Mouse (Mus musculus) adipocyte (in vitro differentiated cells): Measurements from ENCODE around the gene Kcnh1.

Experiments
- DNase-seq: peaks from one replicate; pipeline ENCODE4 v3.0.0-alpha.2; 2016; ENCODE audit warnings: low spot score

Gene Kcnh1

DNA sequence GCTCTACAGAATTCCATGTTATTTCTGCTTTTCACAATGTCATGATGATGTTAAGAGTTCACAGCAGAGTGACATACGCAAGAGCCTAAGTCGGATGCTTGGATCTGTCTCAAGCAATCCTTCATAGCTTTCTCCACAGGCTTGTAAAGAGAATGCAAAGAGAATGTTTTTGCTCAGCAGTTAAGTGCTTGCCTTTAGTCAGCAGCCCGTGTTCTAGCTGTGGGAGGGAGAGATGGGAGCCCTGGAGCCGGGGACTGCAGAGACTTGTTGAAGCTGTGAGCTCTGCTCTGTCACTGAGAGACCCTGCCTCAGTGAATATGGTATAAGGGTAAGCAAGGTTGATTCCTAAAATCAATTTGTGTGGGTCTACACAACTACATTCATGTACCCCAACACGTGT is 78.3 kb downstream of the Kcnh1 start:
- no peak for DNase-seq

DNA sequence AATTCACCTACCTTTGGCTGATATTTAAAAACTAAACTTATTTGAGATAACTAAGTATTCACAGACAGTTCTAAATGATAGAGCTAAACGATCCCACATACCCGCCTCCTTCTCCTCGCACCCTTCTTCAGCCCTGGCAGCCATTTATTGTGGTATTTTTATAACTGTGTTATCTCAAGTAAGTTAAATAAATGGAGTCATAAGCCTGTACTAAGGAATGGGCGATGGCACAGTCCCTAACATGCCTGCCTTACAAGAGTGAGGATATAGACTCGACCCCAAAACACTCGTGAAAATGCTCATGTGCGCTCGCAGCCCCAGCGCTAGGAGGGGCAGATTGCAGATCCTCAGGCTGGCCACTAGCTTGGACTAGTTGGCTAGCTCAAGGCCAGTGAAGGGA is 79.3 kb downstream of the Kcnh1 start:
- DNase-seq: no peak

DNA sequence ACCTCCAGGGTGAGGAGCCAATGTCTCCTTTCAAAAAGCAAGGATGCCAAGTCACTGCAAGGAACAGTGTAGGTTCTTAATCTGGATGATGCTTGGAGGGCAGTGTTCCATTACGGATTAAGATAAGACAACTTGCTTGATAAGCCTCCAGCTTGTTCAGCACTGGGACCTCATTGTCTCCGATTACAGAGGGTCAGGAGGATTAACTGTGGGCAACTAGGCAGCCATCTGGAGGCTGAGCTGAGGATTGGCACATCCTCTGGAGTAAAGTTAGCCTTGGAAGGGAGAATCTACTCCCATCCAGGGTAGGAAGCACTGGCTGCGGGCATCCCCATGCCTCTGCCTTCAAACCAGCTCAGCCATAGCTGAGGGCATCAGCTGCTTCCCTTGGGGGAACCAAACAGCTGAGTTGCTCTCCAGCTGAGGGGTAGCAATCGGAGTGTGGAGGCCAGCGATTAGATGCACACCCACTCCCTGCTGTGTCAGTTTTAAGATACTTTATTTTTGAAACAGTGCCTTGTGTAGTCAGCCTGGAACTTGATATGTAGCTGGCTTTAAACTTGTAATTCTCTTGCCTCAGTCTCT is 87.3 kb downstream of the Kcnh1 start:
- no peak for DNase-seq

DNA sequence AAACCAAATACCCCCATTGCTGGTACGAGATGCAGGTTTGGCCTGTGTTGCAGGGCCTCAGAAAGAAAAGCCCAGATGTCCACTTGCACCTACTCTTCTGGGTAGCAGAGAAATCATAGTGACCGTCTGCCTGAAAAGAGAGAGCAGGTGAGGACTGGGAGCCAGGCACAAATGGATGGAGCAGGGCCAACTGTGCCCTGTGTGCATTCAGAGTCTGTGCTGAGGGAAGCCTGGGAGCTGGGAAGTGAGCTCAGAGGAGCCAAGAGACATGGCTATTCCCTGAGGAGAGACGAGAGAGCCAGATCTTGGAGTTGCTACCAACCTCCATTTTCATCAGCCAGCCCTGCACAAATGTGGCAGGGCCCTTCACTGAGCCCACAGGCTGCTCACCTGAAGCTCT is 93.8 kb downstream of the Kcnh1 start:
- DNase-seq: no peak

DNA sequence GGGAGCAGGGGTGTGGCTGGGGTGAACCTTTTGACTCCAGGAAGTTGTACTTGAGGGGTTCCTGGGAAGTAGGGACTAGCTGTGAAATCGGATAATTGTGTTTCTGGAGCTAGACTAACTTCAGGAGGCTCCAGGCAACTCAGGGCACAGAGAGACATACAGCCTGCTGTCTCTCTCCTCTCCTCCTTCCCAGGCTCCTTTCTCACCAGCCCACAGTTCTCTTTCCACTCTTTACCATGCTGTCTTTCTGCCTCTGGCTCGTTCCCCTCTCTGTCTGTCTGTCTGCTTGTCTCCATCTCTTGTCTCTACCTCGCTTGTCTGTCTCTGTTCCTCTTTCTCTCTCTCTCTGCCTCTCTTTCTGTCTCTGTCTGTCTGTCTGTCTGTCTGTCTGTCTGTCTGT is 94.4 kb downstream of the Kcnh1 start:
- DNase-seq: no peak

DNA sequence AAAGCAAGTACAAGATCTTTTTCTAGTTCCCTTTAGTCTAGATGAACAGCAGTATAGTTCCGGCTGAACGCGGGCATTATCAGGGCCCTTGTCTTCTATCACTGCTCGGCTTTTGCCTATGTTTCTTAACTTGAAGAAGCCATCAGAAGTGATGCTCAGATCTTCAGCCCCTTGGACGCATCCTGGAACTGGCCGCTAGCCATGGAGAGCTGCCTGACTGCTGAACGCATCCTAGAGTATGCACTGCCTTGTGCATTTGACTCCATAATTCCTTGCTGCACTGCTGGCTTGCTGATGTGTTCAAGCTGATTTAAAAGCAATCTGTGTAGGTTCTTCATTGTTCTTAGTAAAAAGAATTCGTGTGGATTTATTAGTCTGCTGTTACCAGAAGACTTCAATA is 97.9 kb downstream of the Kcnh1 start:
- no peak for DNase-seq

DNA sequence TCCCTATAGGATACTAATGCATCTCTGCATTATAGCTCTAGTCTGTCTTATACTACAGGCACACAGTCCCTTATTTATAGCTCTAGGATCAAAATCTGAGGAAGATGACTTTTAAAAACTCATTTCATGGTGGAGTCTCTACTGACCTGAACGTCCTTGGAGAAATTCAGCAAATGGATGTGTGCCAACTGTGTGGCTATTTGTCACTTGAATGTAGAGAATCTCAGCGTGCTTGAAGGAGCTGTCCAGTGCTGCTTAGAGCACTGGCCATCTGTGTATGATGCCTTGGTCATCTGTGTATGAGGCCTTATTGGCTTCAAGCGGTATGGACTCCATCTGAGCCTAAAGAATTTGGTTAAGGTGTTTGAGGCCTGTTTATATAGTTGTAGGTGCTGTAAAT is 100.7 kb downstream of the Kcnh1 start:
- no peak for DNase-seq

DNA sequence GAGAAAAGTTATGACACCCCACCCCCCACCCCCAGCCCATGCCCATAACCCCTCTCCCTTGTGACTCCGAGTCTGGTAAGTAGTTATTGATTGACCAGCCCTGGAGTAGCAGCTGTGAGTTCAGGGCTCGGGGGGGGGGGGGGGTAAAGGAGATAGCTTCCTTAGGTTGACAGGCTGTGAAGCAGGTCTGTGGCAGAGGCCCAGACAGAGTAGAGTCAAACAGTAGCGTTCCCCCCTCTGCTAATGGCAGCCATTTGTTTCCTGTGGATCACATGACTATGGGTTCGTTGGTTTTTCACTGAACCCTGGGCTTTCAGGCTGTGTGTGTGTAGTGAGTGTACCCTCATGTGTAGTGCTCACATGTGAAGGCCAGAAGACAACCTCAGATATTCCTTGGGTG is 102.8 kb downstream of the Kcnh1 start:
- no peak for DNase-seq

DNA sequence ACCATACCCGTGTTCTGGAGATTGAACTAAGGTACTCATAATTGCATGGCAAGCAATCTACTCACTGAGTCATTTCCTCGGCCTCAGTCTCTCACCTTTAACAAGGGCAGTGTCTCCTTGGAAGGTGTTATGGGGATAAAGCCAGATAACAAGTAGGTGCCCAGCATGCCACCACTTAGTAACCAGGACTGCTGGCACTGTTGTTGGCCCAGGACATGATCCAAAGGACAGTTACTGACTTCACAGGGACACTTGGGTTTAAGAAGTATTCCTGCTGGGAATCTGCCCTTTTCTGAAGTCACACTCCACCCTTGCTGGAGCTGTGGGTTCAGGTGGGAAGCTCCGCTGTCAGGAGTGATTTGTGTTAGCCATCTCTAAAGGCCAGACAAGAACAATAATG is 103.3 kb downstream of the Kcnh1 start:
- no peak for DNase-seq

DNA sequence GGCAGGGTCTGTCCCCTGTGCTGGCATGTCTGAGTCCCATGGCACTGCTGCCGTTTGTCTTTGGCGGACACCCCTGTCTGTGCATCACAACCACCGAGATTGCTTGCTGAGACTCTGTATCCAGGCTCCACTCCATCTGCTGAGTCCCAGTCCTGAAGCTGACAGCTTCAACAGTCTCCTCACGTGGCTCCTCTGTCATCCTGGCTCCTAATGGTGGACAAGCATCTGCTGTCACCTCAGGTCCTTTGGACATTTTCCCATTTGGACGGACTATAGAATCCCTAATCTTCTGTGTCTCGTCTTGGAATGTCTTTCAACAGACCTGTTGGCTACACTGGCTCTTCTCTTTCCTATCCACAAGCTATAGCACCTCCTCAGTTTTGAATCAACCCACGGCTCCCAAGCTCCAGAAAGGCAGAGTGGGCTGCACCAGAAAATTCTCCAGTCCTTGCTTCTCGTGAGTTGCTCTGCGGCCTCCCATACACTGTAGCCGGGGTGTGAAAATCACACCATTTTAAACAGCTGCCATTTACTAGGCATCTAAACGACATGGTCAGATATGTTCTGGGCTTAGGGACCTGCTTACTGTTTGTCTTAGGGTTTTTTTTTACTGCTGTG is 104.8 kb downstream of the Kcnh1 start:
- DNase-seq: no peak

DNA sequence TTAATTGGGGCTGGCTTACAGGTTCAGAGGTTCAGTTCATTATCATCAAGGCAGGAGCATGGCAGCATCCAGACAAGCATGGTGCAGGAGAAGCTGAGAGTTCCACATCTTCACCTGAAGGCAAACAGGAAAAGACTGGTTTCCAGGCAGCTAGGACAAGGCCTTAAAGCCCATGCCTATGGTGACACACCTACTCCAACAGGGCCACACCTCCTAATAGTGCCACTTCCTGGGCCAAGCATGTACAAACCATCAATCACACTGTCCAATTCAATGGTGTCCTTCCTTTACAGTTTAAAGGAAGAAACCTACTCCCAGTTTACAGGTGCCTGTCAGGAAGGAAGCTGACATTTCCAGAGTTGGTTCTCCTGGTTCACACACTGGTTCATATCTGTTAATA is 105.3 kb downstream of the Kcnh1 start:
- no peak for DNase-seq

DNA sequence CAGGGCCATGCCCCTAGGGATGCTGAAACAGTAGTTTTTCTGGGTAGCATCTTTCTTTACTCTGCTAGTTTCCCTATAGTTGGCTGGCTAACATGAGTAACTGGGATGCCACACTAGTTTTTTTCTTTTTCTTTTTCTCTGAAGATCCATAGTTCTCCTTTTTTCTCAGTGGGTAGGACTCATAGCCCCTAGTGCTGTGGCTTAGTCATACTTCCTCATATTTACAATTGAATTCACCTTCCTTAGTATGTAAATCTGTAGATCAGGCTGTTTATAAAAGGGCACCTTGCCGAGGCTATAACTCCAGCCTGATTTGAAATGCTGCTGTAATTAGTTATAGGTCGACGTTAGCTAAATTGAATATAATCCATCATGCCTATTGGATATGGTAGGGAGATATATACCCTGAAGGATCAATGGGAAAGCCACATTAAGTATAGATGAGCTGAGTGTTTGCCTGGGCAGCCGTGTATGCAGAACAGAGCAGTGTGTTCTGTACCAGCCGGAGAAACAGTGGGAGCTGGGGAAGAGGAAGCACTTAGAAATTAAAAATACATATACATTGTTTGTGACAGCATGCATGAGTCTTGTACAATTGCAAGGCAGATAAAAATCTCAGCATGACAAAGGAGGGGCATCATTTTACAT is 107.0 kb downstream of the Kcnh1 start:
- no peak for DNase-seq

DNA sequence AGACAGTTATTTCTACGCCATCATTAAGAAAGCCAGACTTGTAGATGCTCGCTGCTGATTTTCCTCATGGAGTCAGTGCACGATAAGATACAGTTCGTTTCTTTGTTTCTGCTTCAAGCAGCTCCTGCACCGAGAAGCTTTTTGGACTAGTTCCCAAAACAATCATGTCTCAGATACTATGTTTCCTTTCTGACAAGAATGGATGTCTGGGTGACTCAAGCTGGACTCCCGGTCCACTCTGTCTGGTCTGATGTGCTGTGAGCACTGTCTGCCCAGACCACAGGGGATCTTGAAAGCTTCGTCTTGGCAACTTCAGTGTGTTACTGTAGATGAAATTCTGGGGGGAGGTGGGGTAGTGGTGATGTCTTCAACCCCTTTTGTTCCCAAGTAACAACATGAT is 109.8 kb downstream of the Kcnh1 start:
- DNase-seq: no peak

DNA sequence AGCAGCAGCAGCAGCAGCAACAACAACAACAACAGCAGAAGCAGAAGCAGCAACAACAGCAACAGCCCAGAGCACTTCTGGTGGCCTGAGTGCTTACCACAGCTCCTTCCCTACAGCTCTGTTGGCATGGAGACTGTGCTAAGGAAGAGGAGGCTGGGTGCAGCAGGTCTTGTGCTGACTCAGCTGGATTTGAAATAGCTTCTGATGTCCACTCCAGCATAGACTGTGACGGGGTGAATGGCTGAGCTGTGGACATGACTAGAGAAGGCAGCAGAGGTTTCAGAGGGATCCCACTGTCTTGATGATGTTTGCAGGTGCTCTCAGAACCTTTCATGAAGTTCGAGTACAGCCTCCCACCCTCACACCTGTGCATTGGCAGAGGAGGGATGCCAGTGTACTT is 113.0 kb downstream of the Kcnh1 start:
- DNase-seq: no peak

DNA sequence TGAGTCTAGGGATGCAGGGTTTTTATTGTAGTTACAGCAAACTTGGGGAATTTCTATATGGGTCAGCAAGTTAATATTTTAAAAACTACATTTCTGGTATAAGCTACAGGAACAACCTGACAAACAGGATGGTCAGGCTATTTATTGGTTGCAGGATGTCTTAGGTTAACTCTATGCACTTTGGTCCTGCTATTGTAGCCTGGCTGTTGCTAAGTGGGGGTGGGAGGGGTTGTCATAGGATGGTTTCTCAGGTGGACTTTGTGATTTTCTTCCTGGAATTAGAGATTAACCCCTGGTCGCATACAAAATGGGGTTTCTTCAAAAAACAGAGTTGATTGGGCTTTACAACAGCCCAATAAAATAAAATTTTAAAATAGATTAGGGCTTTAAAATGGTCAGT is 114.6 kb downstream of the Kcnh1 start:
- DNase-seq: no peak

DNA sequence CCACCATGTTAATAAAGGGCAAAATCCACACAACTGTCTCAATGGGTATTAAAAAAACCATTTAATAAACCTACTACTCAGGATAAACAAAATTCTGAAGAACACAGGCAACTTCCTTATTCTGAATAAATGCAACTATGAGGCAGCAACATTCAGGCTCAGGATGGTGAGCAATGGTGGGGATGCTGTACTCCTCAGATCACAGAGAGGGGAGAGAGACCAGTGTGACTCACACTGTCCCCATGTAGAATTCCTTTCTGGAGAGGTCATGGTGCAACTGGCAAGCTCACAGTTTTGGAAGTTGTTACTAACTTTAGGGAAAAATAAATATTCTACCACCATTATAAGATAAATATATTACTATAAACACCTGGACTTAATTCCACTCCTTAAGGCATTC is 116.5 kb downstream of the Kcnh1 start:
- no peak for DNase-seq

DNA sequence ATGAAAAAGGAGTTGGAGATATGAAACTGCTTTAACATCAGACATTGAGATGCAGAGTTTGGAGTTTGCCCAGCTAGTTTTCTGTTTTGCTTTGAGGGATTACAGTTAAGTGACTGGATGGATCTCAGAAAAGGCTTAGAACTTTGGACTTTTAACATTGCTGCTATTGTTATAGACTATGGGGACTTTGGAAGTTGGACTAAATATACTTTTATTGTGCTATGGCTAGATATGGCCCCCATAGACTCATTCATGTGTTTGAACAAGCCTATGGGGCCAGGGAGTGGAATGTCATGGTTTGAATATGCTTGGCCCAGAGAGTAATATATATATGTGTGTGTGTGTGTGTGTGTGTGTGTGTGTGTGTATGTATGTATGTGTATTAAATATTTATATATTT is 120.7 kb downstream of the Kcnh1 start:
- DNase-seq: no peak

DNA sequence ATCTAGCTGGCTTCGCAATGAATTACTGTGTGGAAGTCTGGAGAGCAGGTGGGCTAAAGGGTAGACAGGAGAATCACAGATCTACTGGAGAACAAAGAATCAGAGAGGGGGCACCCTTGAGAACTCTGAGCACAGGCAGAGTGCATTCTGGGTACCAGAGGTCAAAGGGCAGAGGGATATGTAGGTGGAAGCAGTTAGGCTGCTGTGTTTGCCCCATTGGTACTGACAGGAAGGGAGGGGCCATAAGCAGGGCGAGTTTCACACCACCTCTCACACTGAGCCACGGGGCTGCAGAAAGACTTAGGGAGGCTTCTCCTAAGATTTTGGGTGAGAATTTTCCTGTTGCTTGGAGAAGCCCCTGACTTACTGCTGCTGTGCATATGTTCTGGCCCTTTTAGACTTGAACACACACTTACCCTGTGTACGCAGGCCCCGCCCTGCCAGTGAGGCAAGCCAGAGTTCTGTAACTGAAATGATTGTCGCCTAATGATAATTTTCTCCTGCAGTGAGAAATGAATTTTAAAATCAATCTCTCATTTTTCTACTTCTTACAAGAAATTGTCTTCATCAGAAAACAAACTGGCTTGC is 121.4 kb downstream of the Kcnh1 start:
- DNase-seq: no peak

DNA sequence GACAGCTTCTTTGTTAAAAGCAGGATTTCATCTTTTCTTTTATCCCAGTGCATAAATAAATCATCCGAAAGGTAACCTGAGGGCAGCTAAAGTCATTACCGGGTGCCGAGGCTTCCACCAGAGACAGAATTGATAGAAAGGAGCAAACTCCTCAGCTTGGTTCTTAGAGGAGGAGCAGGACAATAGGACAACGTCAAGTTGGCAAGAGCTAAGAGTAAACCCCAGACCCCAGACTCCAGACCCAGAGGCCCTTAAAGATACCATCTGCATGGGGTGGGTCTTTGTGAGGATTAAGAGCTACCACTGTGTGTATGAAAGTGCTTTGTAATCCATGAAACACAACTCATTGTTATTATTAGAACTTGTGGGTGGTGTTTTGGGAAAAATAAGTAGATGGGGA is 121.9 kb downstream of the Kcnh1 start:
- no peak for DNase-seq

DNA sequence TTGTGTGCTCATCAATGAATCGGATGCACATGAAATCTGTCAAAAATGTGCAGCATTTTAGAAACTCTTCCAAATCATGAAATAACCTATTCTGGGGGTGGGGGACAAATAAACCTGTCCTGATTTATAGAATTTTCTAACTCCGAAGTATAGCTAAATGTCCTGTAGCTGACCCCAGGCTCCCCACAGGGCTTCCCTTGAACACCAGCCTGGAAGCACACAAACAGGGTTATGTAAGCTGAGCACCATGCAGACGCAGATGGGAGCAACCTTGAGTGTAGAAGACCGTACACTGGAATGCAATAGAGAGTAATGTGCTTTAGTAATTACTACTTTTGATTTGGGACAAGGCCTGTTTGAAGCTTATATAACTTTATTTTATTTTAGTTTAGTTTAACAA is 122.4 kb downstream of the Kcnh1 start:
- no peak for DNase-seq

DNA sequence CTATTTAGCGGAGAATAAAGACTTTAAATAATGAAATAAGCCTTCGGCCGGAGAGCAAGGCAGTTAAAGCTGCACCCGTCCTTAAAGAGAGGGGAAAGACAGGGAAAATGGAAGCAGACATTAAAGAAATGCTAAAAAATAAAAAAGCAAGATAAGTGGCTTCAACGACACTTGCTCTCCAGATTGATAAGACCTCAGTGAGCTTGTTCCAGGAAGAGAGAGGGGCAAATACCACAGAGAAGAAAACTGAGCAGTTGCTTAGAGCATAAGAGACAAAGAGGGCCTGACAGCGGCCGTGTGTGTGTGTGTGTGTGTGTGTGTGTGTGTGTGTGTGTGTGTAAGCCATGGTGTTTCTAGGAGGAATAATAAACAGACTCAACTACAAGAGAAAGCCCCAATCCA is 123.0 kb downstream of the Kcnh1 start:
- DNase-seq: no peak

DNA sequence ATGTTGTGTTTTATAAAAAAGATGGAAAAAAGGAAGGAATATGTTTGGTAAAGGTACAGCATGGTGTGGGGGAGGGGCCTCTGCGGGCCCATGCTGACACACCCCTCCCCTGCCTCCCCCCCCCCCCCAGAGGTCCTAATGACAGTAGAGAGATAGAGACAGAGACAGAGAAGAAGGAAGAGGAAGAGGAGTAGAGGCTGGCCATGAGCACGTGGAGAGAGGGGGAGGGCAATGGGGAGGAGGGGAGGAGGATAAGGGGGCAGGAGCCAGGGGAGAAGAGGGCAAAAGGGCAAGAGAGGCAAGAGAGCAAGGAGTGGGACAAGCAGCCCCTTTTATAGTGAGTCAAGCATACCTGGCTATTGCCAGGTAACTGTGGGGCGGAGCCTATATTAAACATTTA is 123.5 kb downstream of the Kcnh1 start:
- no peak for DNase-seq

DNA sequence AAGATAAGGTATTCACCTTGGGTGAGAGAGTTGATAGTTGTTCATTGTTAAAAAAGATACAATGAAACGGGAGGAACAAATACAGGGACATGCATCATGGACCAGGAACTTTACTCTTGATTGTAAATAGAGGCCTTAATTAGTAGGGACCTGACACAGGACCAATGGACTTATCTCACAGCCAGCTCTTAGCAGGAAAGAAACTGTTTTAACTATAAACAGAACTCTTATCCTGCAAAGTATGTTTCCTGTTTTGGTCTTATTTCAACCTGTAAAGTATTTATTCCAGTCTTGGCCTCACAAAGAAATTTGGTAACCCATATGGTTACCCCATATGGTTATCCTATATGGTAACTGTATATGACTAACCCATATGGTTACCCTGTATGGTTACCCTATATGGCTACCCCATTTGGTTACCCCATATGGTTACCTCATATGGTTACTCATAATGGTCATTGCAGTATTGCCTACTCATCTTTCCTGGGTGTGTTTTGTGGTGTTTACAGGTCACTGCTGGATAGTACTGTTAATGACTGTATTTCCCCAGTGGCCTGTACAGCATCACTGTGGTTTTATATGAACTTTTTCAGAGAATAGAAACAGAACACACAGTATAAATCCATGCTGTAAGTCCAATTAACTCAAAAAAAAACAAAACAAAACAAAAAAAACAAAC is 125.0 kb downstream of the Kcnh1 start:
- no peak for DNase-seq
